Mouse (Mus musculus) spleen, adult 2 months (tissue): ENCODE measurements around the gene Rab31.

ENCODE experiments used
- CTCF ChIP-seq: fragments of 200-500 bp; IDR thresholded peaks from 2 replicates; pipeline ENCODE4 v1.5.1; 2011; ENCODE audit warnings: mild to moderate bottlenecking, inconsistent platforms; ENCODE audit not compliant: insufficient read depth, insufficient read length, insufficient replicate concordance; ENCODE audit errors: extremely low read depth
- POLR2A ChIP-seq: fragments of 200-500 bp; IDR thresholded peaks from 2 replicates; pipeline ENCODE4 v1.6.1; 2011; ENCODE audit warnings: low read depth, low read length, inconsistent platforms

GRCm38 (mm10) chr17:65787261-65787660 is 14.7 kb upstream of the Rab31 start:
- no peak for TF ChIP-seq CTCF
- TF ChIP-seq POLR2A, result no peak
